Mouse (Mus musculus): ENCODE results near the gene Cask.

GRCm38 (mm10) chrX:13845141-13845857 lies 5.9 kb downstream of the Cask start:
- TF ChIP-seq GATA1 (IDR thresholded peaks at IDR 0.05; ENCODE audit: low read length) (no peak), TAL1 (IDR thresholded peaks at IDR 0.05; ENCODE audit: low read length) (no peak)
